Mouse (Mus musculus) cerebellum, adult 9-10 months (tissue): ENCODE measurements around the gene Zfand2b.

ENCODE experiments used
- DNase-seq: peaks from one replicate; pipeline ENCODE4 v3.0.0; 2022

The Zfand2b gene

GRCm38 (mm10) chr1:75214886-75215285 is 46.4 kb downstream of the Zfand2b start:
- DNase-seq = peak; percentile 63

- DNase-seq = no peak
Measured at GRCm38 (mm10) chr1:75215785-75216184, 47.3 kb downstream of the Zfand2b start.

- DNase-seq = peak; percentile 79
Measured at GRCm38 (mm10) chr1:75216797-75217585, 48.5 kb downstream of the Zfand2b start.

- DNase-seq = peak; percentile 79
Measured at GRCm38 (mm10) chr1:75217893-75218226, 49.4 kb downstream of the Zfand2b start.

GRCm38 (mm10) chr1:75218227-75219001 is 50.0 kb downstream of the Zfand2b start:
- peak; percentile 97 for DNase-seq

- DNase-seq = peak; percentile 98
Measured at GRCm38 (mm10) chr1:75219078-75219477, 50.6 kb downstream of the Zfand2b start.

GRCm38 (mm10) chr1:75219531-75219930 is 51.1 kb downstream of the Zfand2b start, which contains the start of gene Tuba4a:
TSS of gene Tuba4a (minus strand) at chr1:75219865.
- DNase-seq = peak; percentile 78
